Mouse (Mus musculus) natural killer cell, adult 2 months (primary cell): ENCODE results near the gene Rnase2b.
"Not testable (repeated sequence)": the region's sequence is repeated elsewhere in the genome, so short reads cannot be mapped to it uniquely, and the experiment has no call there.

Experiments used
- DNase-seq, 2 experiments: peaks; one replicate each; pipeline ENCODE4 v3.0.0; 2022; ENCODE audit warnings: low spot score in 2 of 2

Gene Rnase2b

DNA sequence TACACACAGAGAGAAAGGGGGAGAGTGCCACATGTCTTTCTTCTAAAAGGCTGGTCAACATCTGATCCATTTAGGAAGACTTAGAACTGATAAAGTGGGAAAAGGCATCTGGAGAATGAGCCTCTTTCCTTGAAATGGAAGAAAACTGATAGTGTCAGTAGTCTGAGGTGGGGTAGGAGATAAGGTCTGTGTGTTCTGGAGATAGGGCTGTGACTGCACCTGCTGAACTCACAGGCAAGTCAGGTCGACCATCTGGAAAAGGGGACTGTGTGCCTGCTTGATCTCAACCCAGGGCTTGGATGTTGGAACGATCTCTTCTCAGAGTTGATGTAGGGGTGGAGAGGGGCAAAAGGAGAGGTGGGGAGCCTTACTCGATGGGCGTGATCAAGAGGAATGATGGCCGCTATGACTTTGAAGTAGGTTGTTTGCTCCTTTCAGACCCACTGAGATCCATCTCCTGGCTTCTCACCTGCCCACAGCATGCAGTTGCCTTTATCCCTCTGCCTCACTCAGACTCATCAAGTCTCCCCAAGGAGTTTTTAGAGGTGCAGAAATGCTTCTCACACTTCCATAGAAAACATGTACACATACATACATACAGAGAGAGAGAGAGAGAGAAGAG lies 9.7 kb upstream of the Rnase2b start:
- DNase-seq = no peak

DNA sequence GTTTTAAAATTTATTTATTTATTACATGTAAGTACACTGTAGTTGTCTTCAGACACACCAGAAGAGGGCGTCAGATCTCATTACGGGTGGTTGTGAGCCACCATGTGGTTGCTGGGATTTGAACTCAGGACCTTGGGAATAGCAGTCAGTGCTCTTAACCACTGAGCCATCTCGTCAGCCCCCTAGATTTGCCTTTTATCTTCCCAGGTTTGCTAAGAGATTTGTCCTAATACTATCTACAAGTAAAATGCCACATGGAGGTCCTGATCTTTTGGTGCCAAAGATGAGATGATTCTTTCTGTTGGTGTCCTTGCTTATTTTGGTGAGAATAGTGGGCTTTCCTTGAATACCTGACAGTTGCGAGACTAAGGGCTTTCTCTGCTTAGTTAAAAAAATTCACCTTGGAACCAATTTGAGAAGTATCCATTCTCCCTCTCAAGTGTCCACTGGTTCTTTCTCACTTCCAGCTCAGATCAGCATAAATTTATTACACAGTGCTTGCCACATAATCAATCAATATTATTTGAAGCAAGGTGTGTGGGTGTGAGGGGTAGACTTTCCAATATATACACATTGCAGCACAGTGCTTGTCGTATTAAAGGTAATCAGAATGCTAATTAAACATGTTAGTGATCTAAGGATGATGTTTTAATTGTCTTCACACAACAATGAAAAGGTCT lies 5.9 kb upstream of the Rnase2b start:
- DNase-seq = no peak

DNA sequence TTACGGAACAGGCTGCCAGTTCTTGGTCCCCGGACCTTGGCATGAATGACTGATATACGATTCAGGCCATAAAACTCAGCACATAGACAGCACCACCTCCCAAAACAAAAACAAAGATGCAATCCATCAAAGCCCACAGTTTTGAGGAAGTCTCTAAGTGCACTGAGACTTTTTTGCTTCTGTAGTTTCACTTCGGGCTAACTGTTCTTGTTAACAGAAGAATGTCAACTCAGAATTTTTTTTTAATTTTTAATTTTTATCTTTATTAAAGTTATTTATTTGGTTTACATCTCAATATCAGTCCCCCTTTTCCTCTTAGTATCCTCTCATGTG lies 5.4 kb upstream of the Rnase2b start:
- no peak for DNase-seq

DNA sequence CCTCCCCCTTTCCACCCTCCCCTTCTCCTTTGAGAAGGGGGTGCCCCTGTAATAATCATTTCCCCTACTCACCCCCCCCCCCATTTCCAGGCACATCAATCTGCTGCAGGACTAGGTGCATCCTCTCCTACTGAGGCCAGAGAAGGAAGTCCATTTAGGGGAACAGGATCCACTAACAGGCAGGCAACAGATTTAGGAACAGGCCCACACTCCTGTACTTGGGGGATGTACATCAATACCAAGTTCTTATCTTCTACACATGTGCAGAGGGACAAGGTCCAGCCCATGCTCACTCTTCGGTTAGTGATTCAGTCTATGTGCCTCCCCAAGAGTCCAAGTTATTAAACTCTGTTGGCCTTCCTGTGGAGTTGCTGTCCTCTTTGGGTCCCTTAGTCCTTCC lies 5.0 kb upstream of the Rnase2b start:
- no peak for DNase-seq

DNA sequence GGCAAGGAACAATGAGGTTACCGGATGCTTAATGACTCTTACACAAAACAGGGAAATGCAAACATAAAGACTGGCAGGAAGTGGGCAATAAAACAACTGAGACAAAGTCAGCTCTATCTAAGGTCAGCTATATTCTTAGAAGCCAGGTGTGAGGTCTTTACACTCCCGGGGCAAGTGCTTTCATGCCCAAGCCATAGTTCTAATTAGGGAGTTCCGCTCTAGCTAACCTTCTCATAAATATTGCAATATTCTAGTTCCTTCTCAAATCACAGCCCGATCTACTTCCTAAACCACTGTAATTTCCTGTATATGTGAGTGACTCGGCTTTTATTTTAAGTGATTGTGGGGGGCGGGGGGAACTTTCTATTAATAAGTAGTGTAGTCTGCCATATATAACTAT lies 1.3 kb downstream of the Rnase2b start:
- not testable (repeated sequence) for DNase-seq

DNA sequence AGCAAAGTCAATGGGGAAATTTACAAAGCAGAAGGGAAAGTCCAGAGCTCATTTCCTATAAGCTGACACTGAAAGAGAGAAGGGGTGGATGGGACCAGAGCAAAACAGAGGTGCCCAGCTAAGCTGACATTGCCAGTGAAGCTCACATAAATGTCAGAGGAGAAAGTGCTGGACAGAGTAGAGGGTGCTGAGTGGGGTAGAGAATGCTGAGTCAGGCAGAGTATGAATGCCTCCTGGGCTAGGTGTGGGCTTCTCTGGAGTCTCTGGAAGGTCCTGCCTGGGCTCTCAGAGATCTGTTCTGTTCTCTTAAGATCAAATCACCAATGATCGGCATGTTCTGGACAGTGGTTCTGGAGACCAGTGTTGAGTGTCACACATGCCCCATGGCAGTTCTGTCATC lies 3.4 kb downstream of the Rnase2b start:
- no peak for DNase-seq

DNA sequence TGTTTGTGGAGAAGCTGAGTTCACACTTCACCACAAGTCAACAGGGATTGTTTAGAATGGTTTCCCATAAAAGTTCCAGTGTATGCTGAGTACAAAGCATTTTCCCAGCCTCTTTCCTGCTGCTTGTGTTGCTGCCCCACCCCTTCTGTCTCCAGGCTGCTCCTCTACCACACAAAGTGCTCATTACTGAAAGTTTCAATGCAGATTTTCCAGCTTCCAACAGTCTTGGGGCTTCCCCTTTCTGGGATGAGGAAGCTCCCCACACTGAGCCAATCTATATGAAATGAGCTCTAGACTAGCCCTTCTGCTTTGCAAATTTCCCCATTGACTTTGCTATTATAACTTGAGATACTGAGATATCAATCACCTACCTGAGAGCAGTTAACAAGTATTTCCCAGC lies 4.0 kb downstream of the Rnase2b start:
- no peak for DNase-seq

DNA sequence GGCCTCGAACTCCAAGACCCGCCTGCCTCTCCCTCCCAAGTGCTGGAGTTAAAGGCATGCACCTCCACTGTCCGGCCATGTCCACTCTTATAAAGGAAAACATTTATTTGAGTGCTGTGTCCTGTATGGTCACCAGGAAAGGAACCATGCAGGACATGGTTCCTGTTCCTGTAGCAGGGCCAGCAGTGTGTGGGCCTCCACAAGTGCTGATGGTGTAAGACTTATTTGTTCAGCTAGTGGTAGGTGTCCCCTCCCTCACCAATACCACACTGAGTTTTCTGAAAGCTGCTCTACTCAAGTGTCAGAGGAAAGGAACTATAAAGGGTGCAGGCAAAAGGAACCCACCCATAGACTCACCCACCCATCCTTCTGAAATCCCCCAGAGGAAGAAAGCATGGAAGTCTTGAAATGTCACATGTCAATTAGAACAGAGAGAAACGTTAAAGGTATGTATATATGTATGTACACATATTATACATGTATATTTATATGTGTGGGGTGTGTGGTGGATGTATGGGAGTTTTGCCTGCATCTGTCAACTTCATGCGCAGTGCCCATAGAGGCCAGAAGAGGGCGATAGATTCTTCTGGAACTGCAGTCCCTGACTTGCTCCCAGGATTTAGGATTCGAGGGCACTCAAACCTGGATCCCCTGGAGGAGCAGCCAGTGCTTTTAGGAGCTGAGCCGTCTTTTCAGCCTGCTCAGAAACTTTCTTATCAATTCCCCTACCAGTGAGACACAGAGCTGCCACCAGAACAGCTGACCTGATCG lies 10.2 kb downstream of the Rnase2b start:
- DNase-seq = not testable (repeated sequence)

DNA sequence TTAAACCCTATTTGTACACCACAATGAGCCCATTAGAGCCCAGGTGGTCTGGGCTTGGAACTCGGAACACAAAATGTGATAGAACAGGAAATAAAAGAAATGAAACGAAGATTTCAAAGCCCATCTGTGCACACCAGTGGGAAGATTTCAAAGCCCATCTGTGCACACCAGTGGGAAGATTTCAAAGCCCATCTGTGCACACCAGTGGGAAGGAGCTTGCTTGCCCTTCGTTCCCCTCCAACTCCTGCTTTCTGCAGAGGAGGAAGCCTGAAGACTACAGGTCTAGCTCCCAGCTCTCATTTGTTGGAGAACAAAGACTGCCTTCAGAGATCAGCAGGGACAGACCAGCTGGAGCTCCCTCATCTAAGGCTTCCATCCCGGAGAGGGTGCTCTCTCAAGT lies 10.9 kb downstream of the Rnase2b start:
- DNase-seq = not testable (repeated sequence)

DNA sequence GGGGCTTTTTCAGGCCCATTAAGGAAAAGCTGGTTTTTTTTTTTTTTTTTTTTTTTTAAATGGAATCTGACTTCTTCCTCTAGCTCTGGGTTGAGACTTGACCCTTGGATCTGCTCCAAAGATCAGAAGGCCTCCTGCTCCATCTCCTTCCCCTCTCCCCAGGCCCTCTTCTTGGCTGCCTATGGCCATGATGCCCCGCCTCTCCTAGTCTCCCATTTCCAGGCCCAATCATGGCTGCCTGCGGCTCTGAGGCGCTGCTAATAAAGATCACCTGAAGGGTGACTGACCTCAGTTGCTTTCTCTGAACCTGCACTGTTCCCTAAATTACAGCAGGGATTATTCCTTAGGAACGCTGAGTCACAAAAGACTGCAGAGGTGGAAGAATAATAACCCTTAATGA lies 11.8 kb downstream of the Rnase2b start:
- no peak for DNase-seq

DNA sequence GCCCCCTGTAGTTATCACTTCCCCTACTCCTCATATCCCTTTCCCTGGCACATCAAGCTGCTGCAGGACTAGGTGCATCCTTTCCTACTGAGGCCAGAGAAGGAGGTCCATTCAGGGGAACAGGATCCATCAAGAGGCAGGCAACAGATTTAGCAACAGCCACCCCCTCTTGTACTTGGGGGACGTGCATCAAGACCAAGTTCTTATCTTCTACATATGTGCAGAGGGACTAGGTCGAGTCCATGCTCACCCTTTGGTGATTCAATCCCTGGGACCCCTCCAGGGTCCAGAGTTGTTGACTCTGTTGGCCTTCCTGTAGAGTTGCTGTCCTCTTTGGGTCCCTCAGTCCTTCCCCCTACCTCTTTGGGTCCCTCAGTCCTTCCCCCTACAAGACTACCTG lies 19.0 kb downstream of the Rnase2b start:
- DNase-seq = not testable (repeated sequence)

DNA sequence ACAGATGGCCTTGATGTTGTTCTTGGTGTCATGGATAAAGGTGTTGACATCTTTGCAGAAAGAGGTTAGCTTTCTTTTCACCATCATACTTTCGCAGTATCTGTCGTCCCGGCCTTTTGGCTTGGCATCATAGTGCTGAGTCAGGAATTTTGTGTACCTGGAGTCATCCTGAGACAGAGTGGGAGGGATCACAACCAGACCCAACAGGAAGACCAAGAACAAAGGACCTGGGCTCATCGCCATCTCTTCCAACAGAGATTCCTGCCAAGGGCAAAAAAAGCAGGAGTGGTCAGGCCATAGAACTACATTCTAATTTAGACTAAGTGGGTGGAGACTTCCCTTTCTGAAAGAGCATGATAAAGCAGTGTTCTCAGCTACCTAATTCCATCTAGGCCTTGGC lies 33.6 kb downstream of the Rnase2b start:
- DNase-seq = no peak

DNA sequence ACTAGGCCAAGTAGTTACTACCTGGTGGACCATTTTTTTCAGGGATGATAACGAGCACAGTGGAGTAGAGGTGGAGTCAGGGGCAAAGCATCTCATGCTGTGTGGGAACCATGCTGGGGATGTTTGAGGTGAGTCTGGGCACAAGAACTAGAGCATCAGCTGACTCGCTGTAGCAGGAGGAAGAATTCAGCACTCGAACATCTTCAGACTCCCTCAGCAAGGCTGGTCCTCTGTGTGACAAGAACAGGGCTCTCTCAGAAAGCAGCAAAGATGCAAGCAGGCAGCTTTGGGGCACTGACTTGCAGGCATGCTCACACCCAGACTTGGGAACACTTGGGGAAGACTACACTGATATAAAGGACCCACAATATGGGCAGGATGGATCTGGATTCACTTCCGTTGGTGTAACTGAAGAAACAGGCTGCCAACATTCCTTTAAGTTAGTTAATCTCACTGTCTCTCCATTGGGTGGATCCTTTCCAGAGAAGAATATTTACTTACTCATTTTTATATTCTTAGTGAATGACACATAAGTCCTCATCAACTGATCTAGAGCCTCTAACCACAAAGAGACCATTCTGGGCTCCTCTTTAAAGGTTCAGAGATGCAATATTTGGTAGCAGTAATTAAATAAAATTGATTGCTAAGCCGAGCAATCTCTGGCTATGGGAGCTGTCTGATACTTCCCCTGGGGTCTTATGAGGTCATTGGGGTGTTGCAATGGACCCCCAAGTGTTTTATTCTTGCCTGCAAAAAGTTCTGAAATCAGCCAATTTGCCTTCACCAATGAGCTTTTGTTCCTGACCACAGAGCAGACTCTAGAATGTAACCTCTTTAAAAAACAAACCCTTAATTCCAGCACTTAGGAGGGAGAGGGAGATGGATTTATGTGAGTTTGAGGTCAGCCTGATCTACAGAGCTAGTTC lies 37.3 kb downstream of the Rnase2b start, which contains the start of gene Ang2:
Gene Ang2, minus strand, starts transcription at position 51 of the 926 bp plus-strand sequence.
- no peak for DNase-seq

DNA sequence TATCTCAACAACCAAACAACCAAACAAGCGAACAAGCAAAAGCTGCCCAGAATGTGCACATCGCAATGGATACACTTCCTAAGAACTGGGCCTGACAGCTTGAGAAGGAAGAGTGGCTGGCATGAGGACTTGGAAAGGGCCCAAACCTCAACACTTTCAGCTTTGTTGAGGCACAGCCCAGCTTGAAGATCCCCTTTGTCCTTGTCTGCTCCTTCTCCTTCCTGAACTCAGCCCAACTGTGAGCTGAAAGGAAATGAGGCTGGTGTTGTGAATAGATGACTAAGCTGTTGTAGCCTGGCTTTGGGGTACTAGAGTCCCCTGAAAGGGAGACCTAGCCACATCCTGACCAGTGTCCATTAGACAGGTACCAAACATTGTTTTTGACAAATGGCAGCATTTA lies 38.0 kb downstream of the Rnase2b start:
- no peak for DNase-seq

DNA sequence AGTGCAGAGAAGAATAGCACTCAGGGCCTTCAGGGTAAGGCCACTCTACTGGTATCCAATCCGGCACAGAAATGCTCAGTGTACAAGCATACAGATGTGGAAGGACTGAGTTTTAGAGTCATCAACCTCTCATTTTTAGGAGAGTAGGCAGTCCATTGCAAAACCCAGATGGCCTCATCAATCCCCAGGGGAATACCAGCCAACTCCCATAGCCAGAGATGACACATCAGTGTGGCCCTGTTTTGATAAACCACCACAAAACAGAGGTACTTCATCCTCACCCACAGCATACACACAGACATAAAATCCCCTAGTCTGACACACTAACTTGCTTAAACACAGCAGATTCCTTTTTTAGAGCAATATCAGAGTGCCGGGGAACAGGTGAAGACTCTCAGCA lies 38.4 kb downstream of the Rnase2b start:
- no peak for DNase-seq

DNA sequence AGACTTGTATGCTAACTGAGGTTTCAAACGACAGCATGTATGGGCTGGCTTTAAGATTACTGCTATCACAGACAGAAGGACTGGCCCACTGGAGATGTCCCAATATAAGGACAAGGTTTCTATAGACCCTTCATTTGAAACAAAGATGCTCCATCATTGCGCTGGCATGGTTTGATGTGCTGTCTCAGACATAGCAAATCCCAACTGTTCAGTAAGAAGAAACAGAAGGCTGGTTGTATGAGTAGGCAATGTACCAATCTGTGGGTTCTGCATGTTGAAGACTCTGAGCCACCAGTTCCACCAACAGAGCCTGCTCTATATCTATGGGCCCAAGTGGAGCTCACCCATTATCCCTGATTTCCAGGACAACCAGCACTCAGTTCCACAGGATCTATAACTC lies 41.1 kb downstream of the Rnase2b start, which contains the start of gene Ear14:
Gene Ear14, plus strand, starts transcription at position 277 of the 400 bp plus-strand sequence.
- no peak for DNase-seq
